Mouse (Mus musculus): ENCODE measurements around the gene Nono.

GRCm38 (mm10) chrX:101448886-101449475 is 19.9 kb downstream of the Nono start, which contains the start of gene Itgb1bp2:
- no peak for TF ChIP-seq CTCF (IDR thresholded peaks at IDR 0.05; ENCODE audit: low read depth, low read length)
- no peak for TF ChIP-seq POLR2A (IDR thresholded peaks at IDR 0.05; ENCODE audit: extremely low read depth, insufficient read depth, low read length)
